Mouse (Mus musculus): ENCODE results near the gene Ahctf1. TPM values are rescaled to one million over a fixed set of nuclear protein-coding genes. Genes with fewer than 3 reads are reported as not detected.

Gene Ahctf1
- polyA plus RNA-seq, 1 experiment from 2014 or later = 33.1 TPM

- no peaks in the 10 kb centered on the region for H3K9me3 ChIP-seq (ENCODE audit: control insufficient read depth, low read length)
- no peaks in the 10 kb centered on the region for H3K4me1 ChIP-seq (replicated peaks; ENCODE audit: control insufficient read depth, insufficient read depth, low read length)
- H3K27me3 ChIP-seq (replicated peaks; ENCODE audit: control insufficient read depth, insufficient read depth, low read length) = no peaks in the 10 kb centered on the region
- 91% methylated on average over 3 of the region's 3 CpGs for WGBS
- H3K9ac ChIP-seq (ENCODE audit: low read length) = no peak overlapping the region
- no peaks in the 10 kb centered on the region for H3K36me3 ChIP-seq (ENCODE audit: control insufficient read depth, insufficient read depth, low read length)
- no peak overlapping the region for H3K4me2 ChIP-seq (ENCODE audit: low read length)
- no peak overlapping the region for H3K4me3 ChIP-seq (ENCODE audit: low read depth, low read length)
- no peak overlapping the region for H3K27ac ChIP-seq (ENCODE audit: low read depth)
- no peak for ATAC-seq (replicated peaks; ENCODE audit: low FRiP score, low TSS enrichment, low read depth)
- no peak for DNase-seq (ENCODE audit: low spot score)
Observed at GRCm38 (mm10) chr1:179713367-179713766, 90.1 kb downstream of the Ahctf1 start.

- no peak for ATAC-seq (replicated peaks; ENCODE audit: low FRiP score, low TSS enrichment, low read depth)
- WGBS = 82% methylated on average over 7 of the region's 7 CpGs
- no peak overlapping the region for H3K9ac ChIP-seq (ENCODE audit: low read length)
Observed at GRCm38 (mm10) chr1:179712658-179713057, 90.8 kb downstream of the Ahctf1 start.

GRCm38 (mm10) chr1:179710739-179711138 is 92.7 kb downstream of the Ahctf1 start:
- Histone ChIP-seq H3K4me1 (replicated peaks; ENCODE audit: control insufficient read depth, insufficient read depth, low read length) (no peaks in the 10 kb centered on the region), H3K4me3 (ENCODE audit: low read depth, low read length) (no peak overlapping the region), H3K27me3 (replicated peaks; ENCODE audit: control insufficient read depth, insufficient read depth, low read length) (no peaks in the 10 kb centered on the region), H3K36me3 (ENCODE audit: control insufficient read depth, insufficient read depth, low read length) (no peaks in the 10 kb centered on the region), H3K9ac (ENCODE audit: low read length) (no peak overlapping the region), H3K4me2 (ENCODE audit: low read length) (no peak overlapping the region), H3K9me3 (ENCODE audit: control insufficient read depth, low read length) (no peaks in the 10 kb centered on the region), H3K27ac (ENCODE audit: low read depth) (no peak overlapping the region)
- DNase-seq (ENCODE audit: low spot score) = no peak
- WGBS = 84% methylated on average over 5 of the region's 5 CpGs
- ATAC-seq (replicated peaks; ENCODE audit: low FRiP score, low TSS enrichment, low read depth) = no peak

More at GRCm38 (mm10) chr1:179712658-179713057, 90.8 kb downstream of the Ahctf1 start:
- DNase-seq (ENCODE audit: low spot score) = no peak
- Histone ChIP-seq H3K4me2 (ENCODE audit: low read length) (no peak overlapping the region), H3K27ac (ENCODE audit: low read depth) (no peak overlapping the region), H3K4me3 (ENCODE audit: low read depth, low read length) (no peak overlapping the region), H3K4me1 (replicated peaks; ENCODE audit: control insufficient read depth, insufficient read depth, low read length) (no peaks in the 10 kb centered on the region), H3K27me3 (replicated peaks; ENCODE audit: control insufficient read depth, insufficient read depth, low read length) (no peaks in the 10 kb centered on the region), H3K9me3 (ENCODE audit: control insufficient read depth, low read length) (no peaks in the 10 kb centered on the region), H3K36me3 (ENCODE audit: control insufficient read depth, insufficient read depth, low read length) (no peaks in the 10 kb centered on the region)

GRCm38 (mm10) chr1:179709390-179709789 is 94.1 kb downstream of the Ahctf1 start:
- no peak overlapping the region for H3K9ac ChIP-seq (ENCODE audit: low read length)
- H3K36me3 ChIP-seq (ENCODE audit: control insufficient read depth, insufficient read depth, low read length) = no peaks in the 10 kb centered on the region
- WGBS = 76% methylated on average over 6 of the region's 6 CpGs
- H3K27me3 ChIP-seq (replicated peaks; ENCODE audit: control insufficient read depth, insufficient read depth, low read length) = no peaks in the 10 kb centered on the region
- no peaks in the 10 kb centered on the region for H3K9me3 ChIP-seq (ENCODE audit: control insufficient read depth, low read length)
- no peak for DNase-seq (ENCODE audit: low spot score)
- no peak overlapping the region for H3K27ac ChIP-seq (ENCODE audit: low read depth)
- no peak overlapping the region for H3K4me2 ChIP-seq (ENCODE audit: low read length)
- no peaks in the 10 kb centered on the region for H3K4me1 ChIP-seq (replicated peaks; ENCODE audit: control insufficient read depth, insufficient read depth, low read length)
- no peak overlapping the region for H3K4me3 ChIP-seq (ENCODE audit: low read depth, low read length)
- ATAC-seq (replicated peaks; ENCODE audit: low FRiP score, low TSS enrichment, low read depth) = no peak

- Histone ChIP-seq H3K4me2 (ENCODE audit: low read length) (no peak overlapping the region), H3K27ac (ENCODE audit: low read depth) (no peak overlapping the region), H3K4me1 (replicated peaks; ENCODE audit: control insufficient read depth, insufficient read depth, low read length) (no peaks in the 10 kb centered on the region), H3K27me3 (replicated peaks; ENCODE audit: control insufficient read depth, insufficient read depth, low read length) (no peaks in the 10 kb centered on the region), H3K9me3 (ENCODE audit: control insufficient read depth, low read length) (no peaks in the 10 kb centered on the region), H3K36me3 (ENCODE audit: control insufficient read depth, insufficient read depth, low read length) (no peaks in the 10 kb centered on the region), H3K4me3 (ENCODE audit: low read depth, low read length) (no peak overlapping the region), H3K9ac (ENCODE audit: low read length) (no peak overlapping the region)
- ATAC-seq (replicated peaks; ENCODE audit: low FRiP score, low TSS enrichment, low read depth) (no peak), DNase-seq (ENCODE audit: low spot score) (no peak)
- 88% methylated on average over 6 of the region's 6 CpGs for WGBS
Observed at GRCm38 (mm10) chr1:179705154-179705553, 98.3 kb downstream of the Ahctf1 start.

- DNase-seq (ENCODE audit: low spot score) = no peak
- Histone ChIP-seq H3K9ac (ENCODE audit: low read length) (no peak overlapping the region), H3K9me3 (ENCODE audit: control insufficient read depth, low read length) (no peaks in the 10 kb centered on the region), H3K36me3 (ENCODE audit: control insufficient read depth, insufficient read depth, low read length) (no peaks in the 10 kb centered on the region), H3K4me1 (replicated peaks; ENCODE audit: control insufficient read depth, insufficient read depth, low read length) (no peaks in the 10 kb centered on the region), H3K27ac (ENCODE audit: low read depth) (no peak overlapping the region), H3K4me2 (ENCODE audit: low read length) (no peak overlapping the region), H3K27me3 (replicated peaks; ENCODE audit: control insufficient read depth, insufficient read depth, low read length) (no peaks in the 10 kb centered on the region), H3K4me3 (ENCODE audit: low read depth, low read length) (no peak overlapping the region)
- ATAC-seq (replicated peaks; ENCODE audit: low FRiP score, low TSS enrichment, low read depth) = no peak
- WGBS = 50% methylated on average over 3 of the region's 3 CpGs
Observed at GRCm38 (mm10) chr1:179704150-179704549, 99.3 kb downstream of the Ahctf1 start.

Other genes with a start within 250 kb of the Ahctf1 start
- 56.3 and 61.7 TPM in 2 replicates for gene Sccpdh, start 135.5 kb downstream of the Ahctf1 start, polyA plus RNA-seq (2014; fragmentation: Nextera tagmentation; extraction: Ambion mirVana)
- not detected in 2 replicates for gene Kif28, start 58.4 kb downstream of the Ahctf1 start, polyA plus RNA-seq (2014; fragmentation: Nextera tagmentation; extraction: Ambion mirVana)
- gene Gm10518, start 304 bp downstream of the Ahctf1 start, polyA plus RNA-seq (2014; fragmentation: Nextera tagmentation; extraction: Ambion mirVana) = 0.17 and 0.28 TPM in 2 replicates
- gene Cdc42bpa, start 156.8 kb upstream of the Ahctf1 start, polyA plus RNA-seq (2014; fragmentation: Nextera tagmentation; extraction: Ambion mirVana) = 14.1 and 15.4 TPM in 2 replicates